Mouse (Mus musculus): ENCODE data around the gene Irs2. TPM values are rescaled to one million over a fixed set of nuclear protein-coding genes. Genes with fewer than 3 reads are reported as not detected.

Gene Irs2
- polyA plus RNA-seq, 1 experiment from 2014 or later, result 4.5 TPM

DNA sequence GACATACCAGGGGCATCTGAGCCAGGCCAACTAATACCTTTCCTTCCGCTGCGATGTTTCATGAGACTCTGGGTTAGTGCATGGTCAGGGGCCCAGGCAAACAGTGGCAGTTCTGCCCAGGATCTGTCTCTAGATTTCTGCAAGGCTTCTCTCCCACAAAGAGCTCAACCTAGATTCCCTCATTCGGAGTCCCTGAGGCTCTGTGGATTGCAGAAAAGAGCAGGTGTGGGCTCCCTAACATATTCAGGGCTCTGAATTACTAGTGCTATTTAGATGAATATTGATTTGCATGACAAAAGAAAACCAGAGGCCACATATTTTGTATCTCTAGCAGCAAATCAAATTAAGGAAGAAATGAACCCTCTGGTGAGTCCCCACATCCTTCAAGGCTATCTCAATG, 18.3 kb downstream of the Irs2 start:
- DNase-seq (ENCODE audit: low spot score), result no peak

DNA sequence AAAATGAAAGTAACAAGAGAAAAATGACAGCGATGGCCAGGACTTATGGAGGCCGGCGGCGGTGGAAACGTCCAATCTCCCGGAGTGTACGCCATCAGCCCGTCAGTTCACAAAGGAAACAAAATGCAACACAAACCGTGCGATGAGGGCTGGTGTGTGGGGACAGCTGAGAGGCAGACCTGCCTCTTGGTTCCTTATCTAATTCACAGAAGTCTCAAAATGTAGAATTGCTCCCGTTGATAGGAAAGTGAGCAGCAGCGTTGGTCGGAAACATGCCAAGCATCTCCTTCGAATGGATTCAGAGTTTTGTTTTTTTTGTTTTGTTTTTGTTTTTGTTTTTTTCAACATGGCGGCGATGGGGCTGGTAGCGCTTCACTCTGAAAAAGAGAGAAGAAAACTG, 21.6 kb downstream of the Irs2 start:
- no peak for DNase-seq (ENCODE audit: low spot score)

- no peak for DNase-seq (ENCODE audit: low spot score)
Observed at GRCm38 (mm10) chr8:10985064-10985463, 23.2 kb downstream of the Irs2 start.

DNA sequence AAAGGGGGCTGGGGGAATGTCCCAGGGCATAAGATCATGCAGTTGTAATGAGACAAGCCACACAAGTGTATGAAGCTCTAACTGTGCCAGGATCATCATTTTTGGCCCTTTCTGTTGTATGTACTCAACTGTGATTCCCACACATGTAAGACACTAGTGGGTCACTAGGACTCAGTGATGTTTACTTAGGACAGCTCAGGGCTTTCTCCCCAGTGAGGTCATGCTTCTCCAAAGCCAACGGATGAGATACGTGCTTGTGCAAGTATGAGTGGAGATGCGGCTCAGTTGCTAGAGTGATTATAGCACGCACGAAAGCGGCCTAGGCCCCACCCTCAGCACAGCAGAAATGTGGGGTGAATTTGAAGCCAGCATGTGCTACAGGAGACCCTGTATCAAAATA, 27.4 kb downstream of the Irs2 start:
- DNase-seq (ENCODE audit: low spot score), result no peak

GRCm38 (mm10) chr8:10979916-10980315, 28.3 kb downstream of the Irs2 start:
- DNase-seq (ENCODE audit: low spot score), result peak; percentile 49

DNA sequence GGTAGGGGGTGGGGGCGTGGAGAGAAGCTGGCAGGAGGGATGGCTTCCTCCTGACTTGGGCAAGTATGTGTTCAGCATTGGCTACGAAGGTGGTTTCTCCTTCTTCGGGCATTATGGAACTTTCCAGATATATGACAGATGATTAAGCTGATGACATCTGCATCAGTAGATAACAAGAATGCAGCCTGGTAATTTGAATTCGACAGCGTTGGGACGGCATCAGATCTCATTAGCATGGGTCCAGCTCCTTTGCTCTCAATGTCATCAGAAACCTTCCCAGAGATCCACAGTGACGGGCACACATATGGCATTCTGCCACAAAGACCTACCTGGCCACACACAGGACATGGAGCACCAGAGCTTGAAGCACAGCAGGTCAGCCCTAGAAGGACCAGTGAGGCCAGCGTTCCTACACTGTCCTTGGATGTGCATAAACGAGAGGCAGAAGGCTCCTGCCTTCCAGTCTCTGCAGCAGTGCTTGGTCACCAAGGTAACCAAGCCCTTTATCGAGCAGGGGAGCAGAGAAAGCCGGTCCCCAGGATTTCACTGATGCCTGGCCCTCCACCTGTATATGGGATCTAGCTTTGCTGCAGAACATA, 29.0 kb downstream of the Irs2 start:
- no peak for DNase-seq (ENCODE audit: low spot score)

- no peak for DNase-seq (ENCODE audit: low spot score)
Observed at GRCm38 (mm10) chr8:10978377-10978776, 29.9 kb downstream of the Irs2 start.

- no peak for DNase-seq (ENCODE audit: low spot score)
Observed at GRCm38 (mm10) chr8:10977742-10978376, 30.4 kb downstream of the Irs2 start.

DNA sequence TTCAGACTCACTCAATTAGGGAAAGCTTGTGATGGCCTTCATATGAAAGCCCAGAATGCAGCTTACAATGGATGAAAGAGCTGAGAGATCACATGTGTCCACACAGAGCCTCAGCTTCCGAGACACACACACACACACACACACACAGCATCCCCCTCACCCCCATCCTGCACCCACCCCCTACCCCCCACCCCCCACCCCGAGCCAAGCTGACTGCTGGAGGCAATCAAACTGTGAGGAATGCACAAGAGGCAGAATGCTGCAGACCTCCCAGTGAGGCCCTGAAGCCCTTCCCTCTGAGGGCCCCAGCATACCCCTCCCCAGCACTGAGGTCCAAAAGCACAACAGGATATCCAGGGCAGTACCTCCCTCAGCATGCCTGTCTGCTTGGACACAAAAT, 33.6 kb downstream of the Irs2 start:
- DNase-seq (ENCODE audit: low spot score), result no peak

DNA sequence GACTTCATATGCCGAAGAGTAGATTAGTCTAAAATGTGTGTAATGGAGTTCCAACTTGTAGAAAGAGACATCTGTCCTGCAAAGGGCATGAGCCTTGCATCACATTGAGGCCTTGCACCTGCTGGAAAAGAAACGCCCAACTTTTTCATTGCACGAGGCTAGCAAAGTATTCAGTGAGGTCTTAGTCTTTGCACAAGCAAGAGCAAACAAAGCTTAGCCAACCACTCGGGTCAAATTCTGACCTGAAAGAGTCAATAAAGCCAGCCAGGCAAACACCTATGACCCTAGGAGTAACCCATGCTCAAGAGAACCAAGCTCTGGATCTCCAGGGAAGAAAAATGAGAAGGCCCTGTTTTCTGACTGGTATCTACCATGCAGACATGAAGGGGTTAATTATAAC, 34.1 kb downstream of the Irs2 start:
- no peak for DNase-seq (ENCODE audit: low spot score)

DNA sequence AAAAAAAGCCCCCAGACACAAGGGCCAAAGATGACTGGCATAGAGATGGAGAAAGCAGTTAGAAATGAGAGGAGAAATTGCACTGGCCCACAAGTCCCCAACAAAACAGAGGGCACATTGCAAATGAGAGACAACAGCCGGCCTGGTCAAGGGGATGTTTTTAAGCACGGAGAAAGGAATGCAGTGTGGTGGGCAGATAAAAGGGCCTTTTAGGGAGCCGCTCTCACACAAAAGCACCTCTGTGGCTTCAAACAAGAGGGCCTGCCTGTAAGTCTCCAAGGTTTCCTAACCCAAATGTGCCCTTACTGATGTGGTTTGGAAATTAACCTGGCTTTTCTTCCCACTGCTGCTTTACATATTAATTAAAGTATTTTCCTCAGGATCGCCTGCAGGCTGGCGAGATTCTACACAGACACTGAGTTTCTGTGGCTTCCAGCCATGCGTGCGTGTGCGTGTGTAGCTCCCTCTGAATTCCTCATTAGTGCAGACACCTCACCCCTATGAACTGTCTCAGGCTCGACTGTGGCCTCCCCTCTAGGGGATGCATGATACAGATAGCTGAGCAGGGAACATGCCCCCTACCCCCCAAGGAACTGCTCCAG, 35.3 kb downstream of the Irs2 start:
- DNase-seq (ENCODE audit: low spot score), result no peak

- DNase-seq (ENCODE audit: low spot score), result no peak
Observed at GRCm38 (mm10) chr8:10971984-10972383, 36.3 kb downstream of the Irs2 start.

GRCm38 (mm10) chr8:10971509-10971908, 36.7 kb downstream of the Irs2 start:
- peak; percentile 50 for DNase-seq (ENCODE audit: low spot score)

DNA sequence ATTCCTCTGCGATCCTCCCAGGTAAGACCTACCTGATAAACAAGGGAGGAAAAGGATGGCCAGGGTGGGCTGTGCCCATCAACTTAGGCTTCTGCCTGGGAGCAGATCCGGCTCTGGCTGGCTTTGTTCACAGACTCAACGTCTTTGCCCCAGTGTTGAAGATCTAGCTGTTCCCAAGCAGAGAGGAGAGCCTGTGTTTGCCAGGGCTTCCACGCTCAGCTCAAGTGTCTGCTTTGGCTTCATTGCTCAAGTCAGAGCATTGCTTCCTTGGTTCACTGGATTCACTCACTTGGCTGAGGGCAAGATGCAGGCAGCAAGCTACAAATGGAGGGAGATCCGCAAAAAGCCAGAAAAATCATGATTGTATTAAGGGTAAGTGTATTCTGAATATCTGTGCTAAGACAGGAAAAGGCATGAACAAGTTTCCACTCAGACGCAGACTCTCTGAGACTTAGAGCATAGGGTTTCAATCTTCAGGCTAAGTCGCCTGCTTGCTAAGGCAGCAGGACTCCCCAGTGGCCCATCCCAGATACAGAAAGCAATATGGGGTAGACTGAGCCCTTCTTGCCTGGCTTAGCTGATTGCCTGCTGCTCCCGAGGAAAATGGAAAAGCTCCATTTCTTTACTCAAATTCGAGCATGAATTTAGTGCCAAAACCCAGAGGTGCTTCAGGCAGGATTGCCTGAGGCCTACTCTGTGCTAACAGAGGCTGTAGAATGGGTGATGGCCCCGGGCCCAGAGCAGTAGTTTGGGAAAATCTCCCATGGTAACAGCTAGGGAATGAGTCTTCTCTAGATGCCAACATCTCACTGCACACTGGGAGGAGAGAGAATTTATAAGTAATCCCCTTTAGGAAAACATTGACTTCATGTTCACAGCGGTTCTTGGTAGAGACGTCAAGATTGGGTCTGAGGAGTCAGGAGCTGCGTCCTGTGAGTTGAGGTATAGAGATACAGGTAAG, 37.5 kb downstream of the Irs2 start:
- no peak for DNase-seq (ENCODE audit: low spot score)

GRCm38 (mm10) chr8:10968687-10969086, 39.6 kb downstream of the Irs2 start:
- no peak for DNase-seq (ENCODE audit: low spot score)

- DNase-seq (ENCODE audit: low spot score), result no peak
Observed at GRCm38 (mm10) chr8:10965401-10966117, 42.7 kb downstream of the Irs2 start.

DNA sequence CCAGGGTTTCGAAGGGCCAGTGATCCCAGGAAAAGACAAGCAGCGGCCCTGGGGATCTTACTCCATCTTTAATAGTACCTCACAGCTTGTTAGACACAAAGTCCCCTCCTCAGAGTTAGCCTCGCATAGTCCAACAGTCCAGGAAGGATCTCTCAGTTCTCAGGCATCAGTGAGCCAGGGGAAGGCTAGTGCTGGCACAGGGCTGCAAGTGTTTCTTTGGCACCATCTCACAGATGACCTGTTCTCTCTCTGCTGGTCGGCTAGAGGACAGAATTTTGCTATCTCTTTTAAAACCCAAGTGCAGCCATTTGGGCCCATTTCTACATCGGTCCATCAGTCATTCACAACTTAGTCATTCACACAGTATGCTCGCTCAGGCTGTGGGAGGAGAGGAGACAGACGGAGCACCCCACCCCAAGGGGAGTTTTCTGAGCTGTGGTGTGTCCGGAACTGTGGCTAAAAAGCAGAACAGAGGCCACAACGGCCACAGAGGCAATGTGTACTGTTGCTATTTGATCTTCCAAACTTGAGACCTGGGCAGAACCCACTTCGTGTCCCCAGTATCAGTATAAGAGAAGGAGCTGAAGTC, 43.7 kb downstream of the Irs2 start:
- DNase-seq (ENCODE audit: low spot score), result no peak

GRCm38 (mm10) chr8:10961989-10962388, 46.3 kb downstream of the Irs2 start:
- no peak for DNase-seq (ENCODE audit: low spot score)

DNA sequence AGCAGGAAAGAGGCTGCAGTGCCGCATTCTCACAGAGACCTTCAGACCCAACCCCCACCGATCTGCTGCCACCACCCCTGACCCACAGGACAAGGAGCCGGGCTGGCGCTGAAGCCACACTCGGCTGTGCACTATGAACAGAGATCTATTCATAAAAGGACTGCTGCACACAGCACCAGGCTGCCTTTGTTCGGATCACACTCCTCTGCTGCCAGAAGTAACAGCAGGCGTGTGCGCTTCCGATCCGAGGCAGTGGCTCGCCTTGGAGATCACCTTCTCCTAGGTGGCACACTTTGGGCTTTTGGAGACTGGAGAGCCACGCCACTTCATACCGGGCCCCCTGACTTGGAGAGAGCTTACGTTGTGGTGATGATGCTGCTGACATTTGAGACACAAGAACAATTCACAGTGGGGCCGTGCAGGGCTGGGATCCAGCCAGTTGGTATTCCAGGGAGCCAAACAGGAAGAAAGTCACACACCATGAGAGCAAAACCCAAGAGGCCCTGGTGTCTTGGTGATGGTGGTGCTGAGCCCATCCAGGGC, 47.9 kb downstream of the Irs2 start:
- no peak for DNase-seq (ENCODE audit: low spot score)

DNA sequence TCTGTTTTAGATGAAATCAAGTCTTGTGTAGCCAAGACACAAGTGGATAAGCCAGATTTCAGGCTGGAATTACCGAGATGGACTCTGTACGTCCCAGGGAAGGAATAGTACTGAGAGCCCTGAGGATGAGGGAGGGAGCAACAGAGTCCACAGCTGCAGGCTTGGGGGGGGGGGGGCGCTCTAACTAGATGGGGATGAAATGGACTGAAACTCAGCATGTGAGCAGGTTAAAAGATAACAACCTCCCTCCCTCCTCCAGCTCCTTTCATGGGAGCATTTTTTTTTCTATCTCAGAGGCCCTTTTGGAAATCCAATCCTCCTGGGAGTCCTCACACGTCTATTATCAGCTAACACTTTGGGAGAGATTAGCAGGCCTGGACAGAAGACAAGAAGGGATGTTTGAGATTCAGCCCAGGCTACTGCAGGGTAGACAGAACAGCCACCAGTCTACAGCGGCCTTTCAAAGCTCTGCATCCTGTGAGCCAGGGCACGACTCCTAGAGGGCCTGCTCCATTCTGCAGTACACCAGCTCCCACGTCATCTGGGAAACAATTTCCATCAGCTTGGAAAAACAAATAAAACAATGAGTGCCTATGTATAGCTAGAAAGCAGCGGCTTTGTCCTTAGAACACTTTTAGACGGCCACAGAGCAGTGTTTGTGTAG, 50.8 kb downstream of the Irs2 start:
- DNase-seq (ENCODE audit: low spot score), result no peak

Data from thymus, postnatal 0 days (tissue).